ENCODE assay signal across 8 mouse cellular contexts in the genomic region with DNA sequence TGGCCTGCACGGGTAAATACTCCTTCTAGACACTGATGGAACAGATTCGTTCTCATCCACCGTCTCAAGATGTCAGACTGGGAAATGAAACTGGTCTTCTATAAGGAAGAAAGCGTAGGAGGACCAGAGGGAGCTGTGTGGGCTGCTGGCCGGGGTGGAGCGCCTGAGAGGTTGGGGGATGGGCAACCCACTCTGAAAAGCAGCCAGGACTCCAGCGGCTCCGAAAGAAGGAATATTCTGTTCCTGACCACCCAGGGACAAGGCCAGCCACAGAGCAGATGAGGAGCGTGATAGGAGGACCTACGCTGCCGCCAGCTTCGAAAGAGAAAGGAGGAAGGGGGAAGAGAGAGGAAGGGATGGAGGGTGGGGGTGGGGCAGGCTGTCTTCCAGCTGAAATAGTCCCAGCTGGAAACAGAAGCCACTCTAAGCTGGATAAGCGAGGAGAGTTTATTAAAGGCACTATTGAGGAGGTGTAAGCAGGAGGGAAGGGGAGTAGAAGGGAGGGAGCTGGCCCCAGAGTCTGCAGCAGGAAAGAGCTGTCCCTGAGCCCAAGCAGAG. TPM values are rescaled to one million over a fixed set of nuclear protein-coding genes. Genes with fewer than 3 reads are reported as not detected.
DNase-seq lines count a peak whose midpoint lies in the region; ATAC-seq and TF ChIP-seq lines count a peak whose summit lies in the region.

No protein-coding gene starts in this region.

- H3K79me2 ChIP-seq in myocyte (ENCODE audit: control insufficient read depth, insufficient read depth), result no peaks in the 10 kb centered on the region

- peaks cover 28% of the 10 kb centered on the region for H3K4me1 ChIP-seq in forebrain, embryonic 15.5 days
- peaks cover 22% of the 10 kb centered on the region for H3K4me1 ChIP-seq in heart, embryonic 16.5 days (ENCODE audit: control insufficient read depth, insufficient read depth, low read length)
- H3K4me1 ChIP-seq in liver, embryonic 12.5 days, result peaks cover 11% of the 10 kb centered on the region

- H3K4me2 ChIP-seq in forebrain, embryonic 15.5 days (replicated peaks), result peak overlapping the region; percentile 58
- H3K4me2 ChIP-seq in heart, embryonic 16.5 days (ENCODE audit: low read depth, low read length), result peak overlapping the region; percentile 72
- peak overlapping the region; percentile 55 for H3K4me2 ChIP-seq in liver, embryonic 12.5 days
- H3K4me2 ChIP-seq in myocyte (ENCODE audit: low read depth), result peak overlapping the region; percentile 67

- H3K9me3 ChIP-seq in forebrain, embryonic 15.5 days, result no peaks in the 10 kb centered on the region
- no peaks in the 10 kb centered on the region for H3K9me3 ChIP-seq in heart, embryonic 16.5 days (replicated peaks; ENCODE audit: control insufficient read depth, low read length)
- H3K9me3 ChIP-seq in liver, embryonic 12.5 days (replicated peaks), result no peaks in the 10 kb centered on the region

- DNase-seq in A20 (ENCODE audit: low read depth, low spot score), result peak; percentile 24
- peak; percentile 43 for DNase-seq in cerebellum, adult 11-12 months
- peak; percentile 75 to 81 for DNase-seq in kidney, postnatal 25 days
- DNase-seq in testis, postnatal 14 days (ENCODE audit: low spot score), result peak; percentile 86

- no peak for TF ChIP-seq POLR2A in myocyte (IDR thresholded peaks at IDR 0.05; ENCODE audit: insufficient read length, low read depth)

- H3ac ChIP-seq in myocyte (ENCODE audit: control insufficient read depth, insufficient read length), result no peak overlapping the region

- H3K27ac ChIP-seq in forebrain, embryonic 15.5 days (replicated peaks), result peak overlapping the region; percentile 79
- peak overlapping the region; percentile 80 for H3K27ac ChIP-seq in heart, embryonic 16.5 days (ENCODE audit: low read length)
- H3K27ac ChIP-seq in liver, embryonic 12.5 days, result peak overlapping the region; percentile 48; the same call in 1 of the 2 replicates

- no peaks in the 10 kb centered on the region for H3K27me3 ChIP-seq in forebrain, embryonic 15.5 days
- no peaks in the 10 kb centered on the region for H3K27me3 ChIP-seq in heart, embryonic 16.5 days (ENCODE audit: control insufficient read depth, insufficient read depth, low read length)
- peaks cover 10% of the 10 kb centered on the region for H3K27me3 ChIP-seq in liver, embryonic 12.5 days (replicated peaks)
- H3K27me3 ChIP-seq in myocyte (ENCODE audit: control insufficient read depth, insufficient read depth, insufficient read length), result no peaks in the 10 kb centered on the region

- H3K36me3 ChIP-seq in forebrain, embryonic 15.5 days, result no peaks in the 10 kb centered on the region
- no peaks in the 10 kb centered on the region for H3K36me3 ChIP-seq in heart, embryonic 16.5 days (ENCODE audit: control insufficient read depth, insufficient read depth)
- no peaks in the 10 kb centered on the region for H3K36me3 ChIP-seq in liver, embryonic 12.5 days
- no peaks in the 10 kb centered on the region for H3K36me3 ChIP-seq in myocyte (ENCODE audit: control insufficient read depth, insufficient read depth)

- WGBS in forebrain, embryonic 15.5 days, result 0% methylated on average over 13 of the region's 13 CpGs
- WGBS in heart, embryonic 16.5 days, result 2% methylated on average over 13 of the region's 13 CpGs
- 3% methylated on average over 13 of the region's 13 CpGs for WGBS in liver, embryonic 12.5 days (ENCODE audit: insufficient replicate concordance)

- peak overlapping the region; percentile 36 for H3K9ac ChIP-seq in forebrain, embryonic 15.5 days (replicated peaks)
- peak overlapping the region; percentile 37 for H3K9ac ChIP-seq in heart, embryonic 16.5 days (ENCODE audit: low read length)
- no peak overlapping the region for H3K9ac ChIP-seq in liver, embryonic 12.5 days

- peak; percentile 87 for ATAC-seq in forebrain, embryonic 15.5 days (replicated peaks)
- ATAC-seq in heart, embryonic 16.5 days (replicated peaks; ENCODE audit: extremely low read depth, insufficient read depth, low FRiP score), result peak; percentile 88
- no peak for ATAC-seq in liver, embryonic 12.5 days

- H3K4me3 ChIP-seq in forebrain, embryonic 15.5 days, result peak overlapping the region; percentile 37
- H3K4me3 ChIP-seq in heart, embryonic 16.5 days (ENCODE audit: low read length), result peak overlapping the region; percentile 47
- peak overlapping the region; percentile 39 for H3K4me3 ChIP-seq in liver, embryonic 12.5 days
- peak overlapping the region; percentile 14 for H3K4me3 ChIP-seq in myocyte

TF ChIP-seq in myocyte, 11 proteins besides CTCF, POLR2A, EP300 and RAD21:
- TF ChIP-seq SRF (IDR thresholded peaks at IDR 0.05; ENCODE audit: control insufficient read depth, insufficient read length, low read depth), result no peak
- TF ChIP-seq E2F4 (IDR thresholded peaks at IDR 0.05; ENCODE audit: insufficient read depth), result no peak
- TF ChIP-seq CEBPB (IDR thresholded peaks at IDR 0.05; ENCODE audit: insufficient read depth, poor library complexity, severe bottlenecking), result no peak
- no peak for TF ChIP-seq TCF12 (IDR thresholded peaks at IDR 0.05; ENCODE audit: insufficient read depth, poor library complexity, severe bottlenecking)
TF ChIP-seq in myocyte: peak in this region for 0.

RNA-seq across cellular contexts. Expression of a gene that starts 56.7 kb away (rescaled TPM):
- polyA plus RNA-seq in forebrain, embryonic 15.5 days (2015; fragmentation: Nextera tagmentation; extraction: Ambion mirVana), result 0.36 and 0.61 TPM in 2 replicates
- polyA plus RNA-seq in heart, embryonic 16.5 days (2015; fragmentation: Nextera tagmentation; extraction: Ambion mirVana), result not detected in 2 replicates
- not detected in 2 replicates for polyA plus RNA-seq in liver, embryonic 12.5 days (2016; fragmentation: Nextera tagmentation; extraction: Ambion mirVana)
- polyA plus RNA-seq in myocyte (2012; fragmentation: generic; extraction: Trizol), result 0.01 TPM

Comparison
In these comparisons a context has a peak if more than half of its experiments do, and no peak if none do; other contexts are left out.
1. DNase-seq: peak in every context shown above with its lines; median percentile 86 in testis, postnatal 14 days; 78 in kidney, postnatal 25 days; 43 in cerebellum, adult 11-12 months; 24 in A20.